Mouse (Mus musculus) ES-Bruce4 (cell line): ENCODE measurements around the gene Terb2. TPM values are rescaled to one million over a fixed set of nuclear protein-coding genes. Genes with fewer than 3 reads are reported as not detected.
A peak's percentile ranks its signal among the peaks of the same experiment; 100 is the strongest.

Experiments
- H3K27ac ChIP-seq: 2 replicates; pipeline ENCODE4 v1.5.1; 2012; ENCODE audit warnings: low read length, inconsistent platforms; ENCODE audit not compliant: insufficient read depth
- H3K27me3 ChIP-seq: 2 replicates; pipeline ENCODE4 v1.6.1; 2012; ENCODE audit warnings: mild to moderate bottlenecking, low read length, inconsistent platforms; ENCODE audit not compliant: control insufficient read depth, poor library complexity, insufficient read depth, severe bottlenecking
- H3K36me3 ChIP-seq: 2 replicates; pipeline ENCODE4 v1.6.1; 2012; ENCODE audit warnings: inconsistent platforms, mild to moderate bottlenecking, low read length, moderate library complexity; ENCODE audit not compliant: control insufficient read depth, poor library complexity, insufficient read depth, severe bottlenecking
- H3K4me1 ChIP-seq: one replicate; pipeline ENCODE4 v1.8.1; 2011; ENCODE audit warnings: low read length; ENCODE audit not compliant: control insufficient read depth, insufficient read depth
- H3K4me3 ChIP-seq: 2 replicates; pipeline ENCODE4 v1.5.1; 2011; ENCODE audit warnings: low read depth, mild to moderate bottlenecking, low read length
- H3K9ac ChIP-seq: 2 replicates; pipeline ENCODE4 v1.6.1; 2012; ENCODE audit warnings: low read depth, mild to moderate bottlenecking, inconsistent platforms; ENCODE audit not compliant: poor library complexity, severe bottlenecking
- H3K9me3 ChIP-seq: replicated peaks from 2 replicates; pipeline ENCODE4 v1.6.1; 2012; ENCODE audit warnings: mild to moderate bottlenecking, low read length, inconsistent platforms; ENCODE audit not compliant: control insufficient read depth, poor library complexity, insufficient read depth, severe bottlenecking
- CTCF ChIP-seq: IDR thresholded peaks from one replicate; pipeline ENCODE4 v1.8.1; 2011; ENCODE audit warnings: low read depth, low read length
- EP300 ChIP-seq: IDR thresholded peaks from 2 replicates; pipeline ENCODE4 v1.6.1; 2011; ENCODE audit warnings: low read depth, low read length; ENCODE audit not compliant: insufficient read depth
- POLR2A ChIP-seq: IDR thresholded peaks from one replicate; pipeline ENCODE4 v1.8.1; 2011; ENCODE audit warnings: low read length; ENCODE audit not compliant: insufficient read depth
- polyA plus RNA-seq: library from polyadenylated mRNA; stranded (reverse); fragments of >200 nt; gene quantifications from 2 replicates; pipeline ENCODE4 v1.2.4, GENCODE M21; 2011; ENCODE audit warnings: low read depth; ENCODE audit not compliant: missing spikeins, insufficient read depth, insufficient read length

The Terb2 gene
- polyA plus RNA-seq = 0.43 and 0.60 TPM in 2 replicates

- Histone ChIP-seq H3K9me3 (no peaks in the 10 kb centered on the region), H3K27ac (no peak within 1 kb of the TSS), H3K27me3 (no peaks in the 10 kb centered on the region), H3K36me3 (no peaks in the 10 kb centered on the region), H3K4me3 (peak within 1 kb of the TSS; percentile 15), H3K9ac (no peak within 1 kb of the TSS), H3K4me1 (no peaks in the 10 kb centered on the region)
- TF ChIP-seq EP300 = no peak
- TF ChIP-seq POLR2A = no peak
- TF ChIP-seq CTCF = no peak
These were observed at the start of gene Terb2, which contains the start of gene Patl2 for GRCm38 (mm10) chr2:122186106-122186505. Gene Terb2, plus strand, starts transcription at chr2:122186272. Gene Patl2, minus strand, starts transcription at chr2:122186189.

DNA sequence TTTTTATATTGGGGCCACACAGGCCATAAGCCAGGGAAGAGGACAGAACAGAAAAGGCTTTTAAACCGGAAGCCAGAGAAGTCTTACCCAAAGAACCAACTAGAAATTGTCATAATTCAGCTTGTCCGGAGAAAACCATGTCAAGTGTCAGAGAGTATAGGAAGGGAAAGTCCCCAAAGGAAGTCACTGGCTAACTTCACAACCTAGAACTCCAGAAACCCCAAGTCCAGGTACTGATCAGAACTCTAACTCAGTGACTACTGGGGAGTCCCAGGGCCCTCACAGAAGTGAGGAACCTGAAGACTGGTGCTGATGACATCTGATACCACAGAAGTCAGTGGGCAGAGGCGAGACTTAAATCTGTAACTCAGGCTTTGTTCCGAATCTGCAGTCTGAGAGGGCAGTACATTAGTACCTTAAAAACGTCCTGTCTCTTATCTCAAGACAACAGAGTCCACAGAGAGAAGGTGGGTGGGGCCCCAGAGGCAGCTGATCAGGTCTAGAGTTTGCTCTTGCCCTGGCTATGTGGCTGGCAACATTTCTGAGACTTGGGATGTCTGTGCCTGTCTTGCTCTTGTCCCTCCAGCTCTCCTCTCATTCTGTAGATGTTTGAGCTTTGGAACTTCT is 48.1 kb upstream of the Terb2 start:
- no peaks in the 10 kb centered on the region for H3K9me3 ChIP-seq
- TF ChIP-seq POLR2A (no peak), CTCF (no peak), EP300 (no peak)

GRCm38 (mm10) chr2:122140815-122141214 is 45.3 kb upstream of the Terb2 start:
- no peak overlapping the region for H3K4me3 ChIP-seq
- no peaks in the 10 kb centered on the region for H3K27me3 ChIP-seq
- TF ChIP-seq POLR2A (no peak), CTCF (no peak), EP300 (no peak)
- H3K27ac ChIP-seq = no peak overlapping the region
- H3K9me3 ChIP-seq = no peaks in the 10 kb centered on the region
- no peak overlapping the region for H3K9ac ChIP-seq
- no peaks in the 10 kb centered on the region for H3K36me3 ChIP-seq
- no peaks in the 10 kb centered on the region for H3K4me1 ChIP-seq

More for the DNA sequence above, 48.1 kb upstream of the Terb2 start:
- Histone ChIP-seq H3K4me1 (no peaks in the 10 kb centered on the region), H3K27ac (no peak overlapping the region), H3K9ac (no peak overlapping the region), H3K27me3 (no peaks in the 10 kb centered on the region), H3K4me3 (no peak overlapping the region), H3K36me3 (no peaks in the 10 kb centered on the region)

- H3K4me1 ChIP-seq = no peaks in the 10 kb centered on the region
- H3K36me3 ChIP-seq = no peaks in the 10 kb centered on the region
- TF ChIP-seq CTCF = no peak
- no peak for TF ChIP-seq EP300
- no peak for TF ChIP-seq POLR2A
- no peak overlapping the region for H3K9ac ChIP-seq
- H3K27ac ChIP-seq = no peak overlapping the region
- H3K9me3 ChIP-seq = no peaks in the 10 kb centered on the region
- H3K4me3 ChIP-seq = no peak overlapping the region
- H3K27me3 ChIP-seq = no peaks in the 10 kb centered on the region
These were observed 44.6 kb upstream of the Terb2 start for GRCm38 (mm10) chr2:122141332-122141967.

DNA sequence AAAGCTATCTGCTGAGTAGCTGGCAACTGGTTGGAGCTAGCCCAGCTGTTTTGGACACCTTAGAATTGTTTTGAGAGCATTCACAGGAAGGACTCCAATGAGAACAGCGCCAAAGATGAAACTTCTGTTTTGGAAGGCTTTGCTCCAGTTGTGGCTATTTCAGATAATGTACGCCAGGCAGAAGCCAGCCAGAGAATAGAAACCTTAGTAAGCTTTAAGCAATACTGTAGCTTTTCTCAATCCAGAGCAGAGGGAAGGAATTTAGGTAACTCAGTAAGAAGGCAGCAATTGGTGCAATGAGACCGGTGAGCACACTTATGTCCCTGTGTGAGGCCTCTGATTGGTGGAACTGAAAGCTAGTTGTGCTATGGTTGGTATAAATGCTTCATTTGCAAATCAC is 43.0 kb upstream of the Terb2 start:
- no peaks in the 10 kb centered on the region for H3K9me3 ChIP-seq
- no peaks in the 10 kb centered on the region for H3K27me3 ChIP-seq
- no peak overlapping the region for H3K9ac ChIP-seq
- H3K4me1 ChIP-seq = no peaks in the 10 kb centered on the region
- no peak overlapping the region for H3K27ac ChIP-seq
- no peak for TF ChIP-seq CTCF
- no peak for TF ChIP-seq POLR2A
- TF ChIP-seq EP300 = no peak
- H3K36me3 ChIP-seq = no peaks in the 10 kb centered on the region
- H3K4me3 ChIP-seq = no peak overlapping the region

- Histone ChIP-seq H3K9ac (no peak overlapping the region), H3K4me1 (no peaks in the 10 kb centered on the region), H3K36me3 (no peaks in the 10 kb centered on the region), H3K9me3 (no peaks in the 10 kb centered on the region), H3K4me3 (no peak overlapping the region), H3K27me3 (peaks cover 1% of the 10 kb centered on the region; the same call in 1 of the 2 replicates), H3K27ac (no peak overlapping the region)
- TF ChIP-seq CTCF (no peak), POLR2A (no peak), EP300 (no peak)
These were observed 40.3 kb upstream of the Terb2 start for GRCm38 (mm10) chr2:122145756-122146155.
